Mouse (Mus musculus) MEL (cell line): ENCODE data around the gene Fgr.

Experiments used
- CTCF ChIP-seq, 3 experiments: IDR thresholded peaks in 2 of 3; conservative IDR thresholded peaks in 1 of 3; 2 replicates each; pipeline ENCODE4 v1.5.1; 2011 to 2012; ENCODE audit warnings: low read length in 3 of 3, low read depth in 2 of 3, mild to moderate bottlenecking in 2 of 3, improper control_type of control experiment in 1 of 3, inconsistent platforms in 1 of 3, mixed read lengths in 1 of 3, moderate library complexity in 1 of 3; ENCODE audit not compliant: control insufficient read depth in 1 of 3, insufficient read depth in 1 of 3, poor library complexity in 1 of 3, severe bottlenecking in 1 of 3
- E2F4 ChIP-seq: IDR thresholded peaks from 2 replicates; pipeline ENCODE4 v1.6.1; 2011; ENCODE audit warnings: low read depth, low read length, improper control_type of control experiment, borderline replicate concordance
- EP300 ChIP-seq, 2 experiments: IDR thresholded peaks; 2 replicates each; pipeline ENCODE4 v1.6.1; 2011; ENCODE audit warnings: improper control_type of control experiment in 2 of 2, low read length in 2 of 2, low read depth in 1 of 2, mild to moderate bottlenecking in 1 of 2
- ETS1 ChIP-seq: IDR thresholded peaks from 2 replicates; pipeline ENCODE4 v1.6.1; 2012; ENCODE audit warnings: low read depth, mild to moderate bottlenecking, inconsistent platforms, low read length, improper control_type of control experiment, moderate library complexity
- KAT2A ChIP-seq: conservative IDR thresholded peaks from 2 replicates; pipeline ENCODE4 v1.6.1; 2012; ENCODE audit warnings: low read depth, low read length, improper control_type of control experiment, inconsistent platforms
- NRF1 ChIP-seq: IDR thresholded peaks from 2 replicates; pipeline ENCODE4 v1.6.1; 2014; ENCODE audit warnings: low read depth, mild to moderate bottlenecking, inconsistent platforms, low read length, improper control_type of control experiment, moderate library complexity; ENCODE audit not compliant: poor library complexity, insufficient read depth, severe bottlenecking
- POLR2A ChIP-seq, 2 experiments: IDR thresholded peaks; 2 replicates each; pipeline ENCODE4 v1.6.1; 2011 to 2012; ENCODE audit warnings: low read length in 2 of 2, mild to moderate bottlenecking in 2 of 2, control low read depth in 1 of 2, improper control_type of control experiment in 1 of 2, low read depth in 1 of 2, moderate library complexity in 1 of 2; ENCODE audit not compliant: control insufficient read depth in 1 of 2, insufficient read depth in 1 of 2, poor library complexity in 1 of 2
- UBTF ChIP-seq: IDR thresholded peaks from 2 replicates; pipeline ENCODE4 v1.6.1; 2012; ENCODE audit warnings: low read depth, mild to moderate bottlenecking, inconsistent platforms, low read length, improper control_type of control experiment, moderate library complexity, borderline replicate concordance; ENCODE audit not compliant: insufficient read depth
- ZNF384 ChIP-seq: IDR thresholded peaks from 2 replicates; pipeline ENCODE4 v1.6.1; 2012; ENCODE audit warnings: low read depth, mild to moderate bottlenecking, inconsistent platforms, low read length, improper control_type of control experiment

DNA sequence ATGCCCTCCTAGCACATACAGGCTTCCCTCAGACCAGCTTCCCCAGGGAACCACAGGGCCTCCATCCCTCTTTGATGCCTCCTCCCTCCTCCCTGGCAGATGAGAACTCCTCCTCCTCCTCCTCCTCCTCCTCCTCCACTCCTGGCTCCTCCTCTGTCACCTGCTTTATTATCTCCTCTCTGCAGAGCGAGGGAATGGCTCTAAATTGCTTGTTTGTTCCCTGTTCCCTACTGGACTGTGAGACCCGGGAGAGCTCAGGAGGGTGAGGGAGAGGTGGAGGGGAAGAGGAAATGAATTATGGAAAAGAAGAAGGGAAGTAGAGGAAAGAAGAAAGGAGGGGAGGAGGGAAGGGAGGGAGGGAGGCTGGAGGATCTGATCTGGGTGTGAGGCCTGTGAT is 18.5 kb upstream of the Fgr start:
- TF ChIP-seq POLR2A (IDR thresholded peaks at IDR 0.05; ENCODE audit: control insufficient read depth in 1 of 2, insufficient read depth in 1 of 2, low read depth in 1 of 2, low read length in 2 of 2, poor library complexity in 1 of 2) (no peak), KAT2A (no peak), NRF1 (no peak), CTCF (IDR thresholded peaks at IDR 0.05 in 2 of 3, conservative IDR thresholded peaks at IDR 0.05 in 1 of 3; ENCODE audit: control insufficient read depth in 1 of 3, insufficient read depth in 1 of 3, low read depth in 2 of 3, low read length in 3 of 3, poor library complexity in 1 of 3, severe bottlenecking in 1 of 3) (no peak), UBTF (no peak), EP300 (IDR thresholded peaks at IDR 0.05; ENCODE audit: low read depth in 1 of 2, low read length in 2 of 2) (no peak), ZNF384 (no peak), ETS1 (no peak), E2F4 (no peak)
